ENCODE assay signal across 8 mouse cellular contexts in genomic region chr5:35756997-35757638, GRCm38 (mm10). TPM values are rescaled to one million over a fixed set of nuclear protein-coding genes. Genes with fewer than 3 reads are reported as not detected.
DNase-seq lines count a peak whose midpoint lies in the region; ATAC-seq and TF ChIP-seq lines count a peak whose summit lies in the region.

No protein-coding gene starts in this region.

- peak; percentile 30 to 38 for DNase-seq in spleen, adult 18-20 months
- no peak for DNase-seq in spleen, postnatal 14 days (ENCODE audit: low spot score in 2 of 2)
- DNase-seq in cerebellum, adult 2 months = peak; percentile 86 to 88
- DNase-seq in frontal cortex, postnatal 25 days (ENCODE audit: low spot score in 2 of 2) = peak; percentile 49 to 64
- DNase-seq in left cerebral cortex, adult 11 months (ENCODE audit: low spot score) = peak; percentile 80
- peak; percentile 45 for DNase-seq in mesoderm, embryonic 11.5 days (ENCODE audit: low read depth, low spot score)
- no peak for DNase-seq in gastrocnemius, postnatal 14 days

- no peak for TF ChIP-seq POLR2A in cerebellum, adult 2 months (IDR thresholded peaks at IDR 0.05; ENCODE audit: borderline replicate concordance, insufficient read depth, low read length)

- 0 out of 2 replicates have a peak overlapping the region, but pooled peaks have one; percentile 3 for H3K9ac ChIP-seq in stomach, embryonic 14.5 days (replicated peaks; ENCODE audit: low read depth, low read length)

- H3K27ac ChIP-seq in cerebellum, adult 2 months (ENCODE audit: insufficient read depth, low read length) = peak overlapping the region; percentile 27
- no peak overlapping the region for H3K27ac ChIP-seq in stomach, embryonic 14.5 days (ENCODE audit: low read length)

- H3K36me3 ChIP-seq in stomach, embryonic 14.5 days (ENCODE audit: control insufficient read depth, insufficient read depth, low read length) = no peaks in the 10 kb centered on the region

- no peaks in the 10 kb centered on the region for H3K27me3 ChIP-seq in cerebellum, adult 2 months (ENCODE audit: control insufficient read depth, insufficient read depth, low read length)
- peaks cover 13% of the 10 kb centered on the region for H3K27me3 ChIP-seq in stomach, embryonic 14.5 days (ENCODE audit: control insufficient read depth, insufficient read depth, low read length)

- intact Hi-C loops in gastrocnemius, postnatal 14 days (cut with DNase I; ENCODE audit: low total_unique reads) = no loop called here

- H3K4me3 ChIP-seq in cerebellum, adult 2 months (replicated peaks; ENCODE audit: insufficient read depth, low read depth, low read length) = peak overlapping the region; percentile 54
- peak overlapping the region; percentile 46 for H3K4me3 ChIP-seq in stomach, embryonic 14.5 days (ENCODE audit: low read depth, low read length)

- 4% methylated on average over 26 of the region's 26 CpGs for WGBS in cerebellum, adult 2 months
- WGBS in stomach, embryonic 14.5 days = 16% methylated on average over 22 of the region's 26 CpGs

- H3K9me3 ChIP-seq in stomach, embryonic 14.5 days (ENCODE audit: control insufficient read depth, low read depth, low read length) = no peaks in the 10 kb centered on the region

- peaks cover 8% of the 10 kb centered on the region for H3K4me1 ChIP-seq in cerebellum, adult 2 months (ENCODE audit: control insufficient read depth, insufficient read depth, low read length)
- H3K4me1 ChIP-seq in stomach, embryonic 14.5 days (ENCODE audit: control insufficient read depth, insufficient read depth, low read length) = 0 out of 2 replicates have a peak, but pooled peaks cover 7% of the 10 kb centered on the region

- peak overlapping the region; percentile 98 for H3K4me2 ChIP-seq in stomach, embryonic 14.5 days (replicated peaks; ENCODE audit: low read depth, low read length)

- TF ChIP-seq CTCF in cerebellum, adult 2 months (IDR thresholded peaks at IDR 0.05; ENCODE audit: borderline replicate concordance, insufficient read depth, low read depth, low read length) = no peak

- ATAC-seq in stomach, embryonic 14.5 days (ENCODE audit: insufficient number of reproducible peaks, insufficient read depth, low FRiP score, low read depth) = peak; percentile 16; the same call in 1 of the 2 replicates

RNA-seq across cellular contexts. Expression of gene Ablim2, which starts 0.6 kb away (rescaled TPM):
- 89.2 and 99.9 TPM in 2 replicates for polyA plus RNA-seq in cerebellum, adult 2 months (2012; rRNA removed)
- polyA plus RNA-seq in stomach, embryonic 14.5 days (2014; fragmentation: Nextera tagmentation; extraction: Ambion mirVana) = 1.3 and 3.2 TPM in 2 replicates
- 10 to 100 TPM; 36.0 to 41.7 TPM for total RNA-seq in gastrocnemius, postnatal 14 days (2021)

RNA-seq across cellular contexts. Expression of gene Sh3tc1, which starts 17.3 kb away (rescaled TPM):
- polyA plus RNA-seq in cerebellum, adult 2 months (2012; rRNA removed) = 1.2 and 1.7 TPM in 2 replicates
- 2.9 and 3.2 TPM in 2 replicates for polyA plus RNA-seq in stomach, embryonic 14.5 days (2014; fragmentation: Nextera tagmentation; extraction: Ambion mirVana)
- 1 to 10 TPM; 3.9 to 4.4 TPM for total RNA-seq in gastrocnemius, postnatal 14 days (2021)

Comparison
In these comparisons a context has a peak if more than half of its experiments do, and no peak if none do; other contexts are left out.
1. DNase-seq: peak in spleen, adult 18-20 months (2 of 2), cerebellum, adult 2 months (2 of 2), frontal cortex, postnatal 25 days (2 of 2), left cerebral cortex, adult 11 months (single experiment) and mesoderm, embryonic 11.5 days (single experiment); none in spleen, postnatal 14 days (0 of 2) and gastrocnemius, postnatal 14 days (single experiment).
2. RNA of gene Ablim2, which starts 0.6 kb away (polyA plus RNA-seq): 89.2 to 99.9 TPM in cerebellum, adult 2 months; 1.3 to 3.2 TPM in stomach, embryonic 14.5 days; every median in the first group is over 10 times any median in the second.